Mouse (Mus musculus) erythroblast, embryonic 14.5 days (primary cell): ENCODE results near the gene Pphln1. TPM values are rescaled to one million over a fixed set of nuclear protein-coding genes. Genes with fewer than 3 reads are reported as not detected.

Source experiments
- H3K27me3 ChIP-seq: 2 replicates; pipeline ENCODE4 v1.6.1; 2012; ENCODE audit warnings: inconsistent platforms; ENCODE audit not compliant: control insufficient read depth
- H3K36me3 ChIP-seq: 2 replicates; pipeline ENCODE4 v1.6.1; 2012; ENCODE audit warnings: mild to moderate bottlenecking, inconsistent platforms; ENCODE audit not compliant: control insufficient read depth
- H3K4me1 ChIP-seq: 2 replicates; pipeline ENCODE4 v1.6.1; 2012; ENCODE audit warnings: inconsistent platforms; ENCODE audit not compliant: control insufficient read depth
- H3K4me3 ChIP-seq: replicated peaks from 2 replicates; pipeline ENCODE3; 2012; ENCODE audit warnings: moderate library complexity, mild to moderate bottlenecking, inconsistent platforms
- H3K9me3 ChIP-seq: 2 replicates; pipeline ENCODE4 v1.6.1; 2012; ENCODE audit warnings: low read length, inconsistent platforms, mixed read lengths; ENCODE audit not compliant: control insufficient read depth
- GATA1 ChIP-seq: IDR thresholded peaks from 2 replicates; pipeline ENCODE4 v1.6.1; 2012; ENCODE audit warnings: low read length, inconsistent platforms, mixed read lengths
- TAL1 ChIP-seq: IDR thresholded peaks from 3 replicates; pipeline ENCODE4 v1.6.1; 2012; ENCODE audit warnings: low read length, inconsistent platforms, mixed read lengths
- polyA plus RNA-seq: library from polyadenylated mRNA; stranded (reverse); fragments of >175 nt; gene quantifications from 2 replicates; pipeline ENCODE4 v1.2.3, GENCODE M21; 2012

Pphln1 gene
- polyA plus RNA-seq, 1 experiment = 0.20 TPM

DNA sequence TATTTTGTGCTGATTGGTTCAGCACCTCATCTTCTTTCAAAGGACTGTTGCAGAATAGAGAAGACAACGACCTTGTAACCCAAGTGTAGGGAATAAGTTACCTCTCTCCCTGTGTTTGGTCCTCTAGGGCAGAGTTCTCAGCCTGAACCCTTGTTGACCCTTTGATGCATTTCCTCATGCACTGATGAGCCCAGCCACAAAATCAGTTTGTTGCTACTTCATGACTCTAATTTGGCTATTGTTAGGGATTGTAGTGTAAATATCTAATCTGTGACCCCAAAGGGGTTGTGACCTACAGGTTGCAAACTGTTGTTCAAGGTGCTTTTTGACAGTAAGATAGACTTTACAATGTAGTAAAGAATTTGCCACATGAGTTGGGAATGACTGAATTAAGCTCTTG lies 55.1 kb downstream of the Pphln1 start:
- H3K27me3 ChIP-seq = no peaks in the 10 kb centered on the region
- no peaks in the 10 kb centered on the region for H3K4me1 ChIP-seq
- TF ChIP-seq GATA1 (no peak), TAL1 (no peak)
- peaks cover 64% of the 10 kb centered on the region for H3K36me3 ChIP-seq
- no peaks in the 10 kb centered on the region for H3K9me3 ChIP-seq
- no peak overlapping the region for H3K4me3 ChIP-seq

DNA sequence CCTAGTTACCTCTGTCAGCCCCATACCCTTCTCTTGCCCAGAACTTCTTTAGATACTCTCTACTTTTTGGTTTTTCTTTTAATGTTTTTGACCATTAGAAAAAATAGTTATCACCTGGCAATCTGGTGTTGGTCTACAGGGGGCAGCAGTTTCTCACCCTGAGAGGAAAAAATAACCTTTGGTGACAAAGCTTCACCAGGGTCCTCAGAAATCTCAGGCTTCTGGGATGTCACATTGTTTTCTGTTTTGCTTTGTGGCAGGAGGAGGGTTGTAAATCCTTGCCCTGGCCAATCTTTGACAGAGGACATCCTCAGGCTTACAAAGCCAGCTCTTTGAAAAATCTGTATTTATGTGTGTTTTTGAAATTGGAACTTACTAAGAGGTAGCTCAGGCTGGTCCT lies 57.9 kb downstream of the Pphln1 start:
- H3K27me3 ChIP-seq = no peaks in the 10 kb centered on the region
- H3K4me3 ChIP-seq = no peak overlapping the region
- H3K9me3 ChIP-seq = no peaks in the 10 kb centered on the region
- no peaks in the 10 kb centered on the region for H3K4me1 ChIP-seq
- TF ChIP-seq TAL1 (no peak), GATA1 (no peak)
- H3K36me3 ChIP-seq = peaks cover 65% of the 10 kb centered on the region

DNA sequence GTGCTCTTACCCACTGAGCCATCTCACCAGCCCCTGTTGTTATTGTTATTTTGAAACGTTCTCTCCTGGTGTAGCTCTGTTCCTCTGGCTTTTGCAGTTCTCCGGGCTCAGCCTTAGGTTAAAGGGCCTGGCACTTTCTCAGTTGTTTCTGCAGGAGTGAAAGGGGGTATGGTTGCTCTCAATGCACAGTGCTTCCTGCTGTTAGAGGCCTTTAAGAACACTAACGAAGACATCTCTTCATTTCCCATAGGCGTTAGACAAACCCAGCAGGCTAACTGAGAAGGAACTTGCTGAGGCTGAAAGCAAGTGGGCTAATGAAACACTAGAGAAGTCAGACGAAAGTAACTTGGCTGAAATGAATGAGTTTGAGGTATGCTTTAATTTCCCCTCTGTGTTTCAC lies 61.3 kb downstream of the Pphln1 start:
- H3K4me3 ChIP-seq = no peak overlapping the region
- H3K36me3 ChIP-seq = peaks cover 69% of the 10 kb centered on the region
- TF ChIP-seq TAL1 (no peak), GATA1 (no peak)
- H3K4me1 ChIP-seq = no peaks in the 10 kb centered on the region
- H3K9me3 ChIP-seq = no peaks in the 10 kb centered on the region
- H3K27me3 ChIP-seq = no peaks in the 10 kb centered on the region

DNA sequence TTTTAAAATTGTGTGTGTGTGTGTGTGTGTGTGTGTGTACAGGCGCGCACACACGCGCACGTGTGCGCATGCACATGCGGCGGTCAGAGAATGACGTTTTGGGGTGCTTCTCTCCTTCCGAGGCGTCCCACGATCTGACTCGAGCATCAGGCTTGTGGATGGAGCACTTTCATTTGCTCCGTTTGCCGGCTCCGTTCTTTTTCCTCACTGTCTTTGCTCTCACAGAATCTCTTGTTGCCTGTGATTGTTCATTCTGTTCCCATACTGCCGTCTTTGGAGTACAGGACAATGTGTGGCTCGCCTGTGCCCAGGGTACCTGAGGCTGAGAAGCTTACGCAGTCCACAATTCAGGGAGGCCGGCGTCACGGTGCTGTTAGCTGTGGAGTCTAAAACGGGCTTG lies 62.9 kb downstream of the Pphln1 start:
- Histone ChIP-seq H3K4me1 (no peaks in the 10 kb centered on the region), H3K9me3 (no peaks in the 10 kb centered on the region), H3K27me3 (no peaks in the 10 kb centered on the region), H3K36me3 (peaks cover 76% of the 10 kb centered on the region), H3K4me3 (no peak overlapping the region)
- TF ChIP-seq GATA1 (no peak), TAL1 (no peak)

DNA sequence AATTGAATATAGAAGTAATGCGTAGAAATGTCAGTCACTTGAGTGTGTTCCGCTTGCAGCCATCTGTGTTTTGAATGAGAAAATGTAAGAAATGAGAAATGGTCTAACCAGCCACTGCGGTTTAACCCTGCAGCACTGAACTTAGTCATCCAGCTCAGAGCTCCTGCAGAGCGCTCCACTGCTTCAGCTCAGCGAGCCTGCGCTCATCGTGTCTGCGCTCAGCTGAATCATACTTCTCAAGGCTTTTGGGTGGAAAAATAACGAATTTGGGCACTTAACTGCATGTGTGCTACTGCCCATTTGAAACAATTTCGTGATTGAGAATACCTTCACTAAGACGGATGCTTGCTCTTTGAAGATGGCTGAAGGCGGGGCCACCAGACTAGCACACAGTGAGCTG lies 73.5 kb downstream of the Pphln1 start:
- Histone ChIP-seq H3K4me1 (no peaks in the 10 kb centered on the region), H3K36me3 (peaks cover 41% of the 10 kb centered on the region), H3K27me3 (no peaks in the 10 kb centered on the region), H3K4me3 (no peak overlapping the region), H3K9me3 (no peaks in the 10 kb centered on the region; the same call in 1 of the 2 replicates)
- TF ChIP-seq TAL1 (no peak), GATA1 (no peak)

DNA sequence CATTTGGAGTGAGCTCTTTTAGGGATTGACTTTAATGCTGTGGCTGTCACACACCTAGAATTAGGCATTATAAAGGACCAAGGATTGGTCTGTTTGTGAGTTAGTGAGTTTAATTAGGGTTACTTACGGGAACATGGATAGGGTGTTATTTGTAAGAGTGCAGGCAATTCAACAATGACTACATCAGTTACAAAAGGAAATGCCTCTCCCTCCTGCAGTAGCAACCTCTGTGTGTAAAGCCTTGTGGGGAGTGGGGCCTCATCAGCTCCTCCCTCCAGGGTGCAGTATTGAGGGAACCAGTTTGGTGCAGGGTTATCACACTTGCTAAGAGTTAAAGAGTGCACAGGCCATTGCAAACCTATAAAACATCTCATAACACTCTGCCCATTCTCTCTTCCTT lies 73.9 kb downstream of the Pphln1 start:
- peaks cover 39% of the 10 kb centered on the region for H3K36me3 ChIP-seq
- no peaks in the 10 kb centered on the region; the same call in 1 of the 2 replicates for H3K9me3 ChIP-seq
- no peaks in the 10 kb centered on the region for H3K27me3 ChIP-seq
- H3K4me3 ChIP-seq = no peak overlapping the region
- TF ChIP-seq TAL1 (no peak), GATA1 (no peak)
- H3K4me1 ChIP-seq = peaks cover under 1% of the 10 kb centered on the region; the same call in 1 of the 2 replicates

DNA sequence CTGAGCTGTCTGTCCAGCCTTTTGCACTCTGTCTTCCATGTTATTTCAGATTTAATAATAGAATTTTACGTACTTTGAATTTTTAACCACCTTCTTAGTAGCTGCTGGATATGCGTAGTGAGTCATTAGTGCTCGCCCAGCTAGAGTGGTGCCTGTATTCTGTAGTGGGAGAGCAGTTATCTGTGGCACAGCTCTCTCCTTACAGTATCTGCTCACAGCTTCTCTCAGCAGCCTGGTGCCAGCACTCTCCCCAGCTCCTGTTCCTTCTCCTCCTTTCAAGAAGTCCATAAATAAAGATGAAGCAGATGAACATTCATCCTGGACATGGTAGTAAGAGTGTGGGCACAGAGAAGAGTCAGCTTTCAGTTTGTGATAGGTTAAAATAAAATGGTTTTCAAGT lies 76.1 kb downstream of the Pphln1 start:
- Histone ChIP-seq H3K9me3 (no peaks in the 10 kb centered on the region), H3K4me1 (peaks cover 6% of the 10 kb centered on the region), H3K4me3 (no peak overlapping the region), H3K36me3 (peaks cover 35% of the 10 kb centered on the region), H3K27me3 (no peaks in the 10 kb centered on the region)
- TF ChIP-seq TAL1 = no peak
- no peak for TF ChIP-seq GATA1

DNA sequence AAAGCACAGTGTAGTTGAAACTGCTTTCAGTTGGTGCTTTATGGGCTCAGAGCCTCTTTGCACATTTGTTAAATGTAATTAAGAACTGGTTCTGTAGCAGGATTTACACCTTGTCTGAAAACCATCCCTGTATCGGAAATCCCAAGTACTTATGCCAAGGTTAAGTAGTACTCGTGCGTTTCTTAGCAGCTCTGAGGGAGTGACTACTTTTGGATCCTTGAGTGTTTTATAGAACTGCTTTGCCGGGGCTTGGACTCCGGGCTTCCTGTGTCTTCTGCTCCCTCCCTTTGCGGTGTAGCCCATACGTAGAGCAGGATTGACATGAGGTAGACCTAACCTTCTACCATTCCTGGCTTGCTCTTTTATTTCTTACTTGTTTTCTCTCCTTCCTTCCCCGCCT lies 77.5 kb downstream of the Pphln1 start:
- Histone ChIP-seq H3K36me3 (peaks cover 34% of the 10 kb centered on the region), H3K9me3 (no peaks in the 10 kb centered on the region), H3K27me3 (no peaks in the 10 kb centered on the region), H3K4me3 (no peak overlapping the region), H3K4me1 (peaks cover 6% of the 10 kb centered on the region)
- TF ChIP-seq GATA1 (no peak), TAL1 (no peak)

DNA sequence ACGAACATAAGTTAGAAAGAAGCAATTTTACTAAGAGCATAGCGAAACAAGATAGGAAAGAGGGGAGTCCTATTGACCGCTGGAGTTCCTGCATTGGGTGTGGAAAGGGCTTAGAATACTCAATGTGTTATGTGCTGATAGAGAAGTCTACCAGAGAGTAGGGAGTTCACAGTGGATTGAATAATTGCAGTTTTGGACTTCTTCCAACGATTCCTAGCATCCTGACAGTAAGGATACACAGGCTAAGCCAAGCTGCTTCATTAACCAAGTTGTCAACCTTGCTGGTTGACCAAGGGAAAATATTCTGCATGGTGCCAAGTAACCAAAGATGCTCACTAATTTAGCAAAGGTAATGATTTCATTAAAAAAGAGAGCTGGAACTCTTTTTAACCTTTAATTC lies 79.6 kb downstream of the Pphln1 start:
- H3K4me1 ChIP-seq = peaks cover 6% of the 10 kb centered on the region
- TF ChIP-seq GATA1 (no peak), TAL1 (no peak)
- no peak overlapping the region for H3K4me3 ChIP-seq
- peaks cover 25% of the 10 kb centered on the region for H3K36me3 ChIP-seq
- H3K27me3 ChIP-seq = no peaks in the 10 kb centered on the region
- no peaks in the 10 kb centered on the region for H3K9me3 ChIP-seq

DNA sequence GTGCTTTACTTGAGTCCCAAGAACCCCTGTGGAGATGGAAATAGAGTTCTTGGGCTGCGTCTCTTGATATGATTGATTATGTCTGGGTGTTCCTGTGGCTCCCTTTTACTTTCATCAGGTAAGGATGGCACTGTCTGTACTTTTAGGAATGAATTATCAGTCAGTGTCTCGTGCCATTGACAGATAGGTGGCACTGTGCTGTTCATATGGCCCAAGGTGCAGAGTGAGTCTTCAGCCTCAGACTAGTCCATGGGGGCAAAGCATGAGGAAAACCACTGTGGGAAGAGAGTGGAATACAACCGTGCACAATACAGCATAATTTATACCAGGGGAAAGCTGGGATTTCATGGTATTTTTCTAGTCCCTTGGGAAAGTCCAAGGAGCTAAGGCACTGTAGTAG lies 80.5 kb downstream of the Pphln1 start:
- Histone ChIP-seq H3K4me3 (no peak overlapping the region), H3K36me3 (peaks cover 21% of the 10 kb centered on the region), H3K9me3 (no peaks in the 10 kb centered on the region), H3K27me3 (no peaks in the 10 kb centered on the region), H3K4me1 (peaks cover 6% of the 10 kb centered on the region)
- TF ChIP-seq GATA1 (no peak), TAL1 (no peak)
